Mouse (Mus musculus): ENCODE measurements around the gene Ank2. TPM values are rescaled to one million over a fixed set of nuclear protein-coding genes. Genes with fewer than 3 reads are reported as not detected.

Ank2 gene
- total RNA-seq, 2 experiments from 2014 or later = 0.50 TPM; not detected in 1

- ATAC-seq (replicated peaks; ENCODE audit: poor library complexity) = no peak
Measured at GRCm38 (mm10) chr3:127071471-127071870, 427.7 kb downstream of the Ank2 start.

DNA sequence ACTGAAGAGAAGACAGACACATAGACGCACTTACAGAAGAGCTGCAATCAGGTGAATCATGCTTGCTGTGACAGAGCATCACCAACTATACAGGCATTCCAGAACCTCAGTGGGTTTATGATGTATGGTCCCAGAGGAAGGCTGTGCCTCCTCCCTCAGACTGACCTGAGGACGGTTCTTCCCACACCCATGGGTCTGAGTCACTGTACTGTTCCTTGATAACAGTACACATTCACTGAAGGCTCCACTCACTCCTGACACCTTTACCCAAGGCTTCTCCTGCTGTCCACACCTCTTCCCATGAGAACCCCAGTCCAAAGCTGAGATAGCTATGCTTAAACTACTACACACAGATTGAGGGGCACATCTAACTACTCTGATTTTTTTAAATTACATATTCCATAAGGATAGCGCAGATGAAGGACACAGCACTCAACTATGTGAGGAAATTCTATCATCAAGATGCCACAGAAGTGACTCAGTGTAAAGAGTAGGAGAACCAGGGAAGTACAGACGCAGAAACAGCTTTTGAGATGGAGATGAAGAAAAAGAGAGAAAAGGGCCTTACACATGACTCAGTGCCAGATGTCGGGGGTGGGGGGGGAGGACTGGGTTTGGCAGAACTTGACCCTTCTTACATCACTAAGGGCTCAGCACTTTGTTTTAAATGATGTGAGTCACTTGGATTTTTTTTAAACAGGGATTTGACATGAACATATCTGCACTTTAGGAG is 435.3 kb downstream of the Ank2 start:
- no peak for ATAC-seq (replicated peaks; ENCODE audit: poor library complexity)

DNA sequence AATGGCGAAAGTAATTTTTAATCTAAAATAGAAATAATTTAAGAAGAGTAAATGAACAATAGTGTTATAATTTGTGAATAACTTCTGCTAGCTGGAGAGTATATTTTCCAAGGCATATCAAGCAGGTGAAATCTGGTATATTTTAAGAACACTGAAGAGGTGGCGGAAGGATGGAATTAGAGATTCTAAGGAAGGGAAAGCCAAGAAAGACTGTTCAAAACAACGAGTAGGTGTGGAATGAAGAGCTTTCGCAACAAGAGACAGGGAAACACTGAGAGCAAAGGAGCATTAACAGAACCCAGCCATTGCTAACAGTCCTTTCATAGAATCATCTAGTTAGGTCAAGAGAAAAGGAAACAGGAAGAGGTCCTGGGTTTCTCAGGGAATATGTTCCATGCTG is 439.5 kb downstream of the Ank2 start:
- ATAC-seq (replicated peaks; ENCODE audit: poor library complexity) = no peak

DNA sequence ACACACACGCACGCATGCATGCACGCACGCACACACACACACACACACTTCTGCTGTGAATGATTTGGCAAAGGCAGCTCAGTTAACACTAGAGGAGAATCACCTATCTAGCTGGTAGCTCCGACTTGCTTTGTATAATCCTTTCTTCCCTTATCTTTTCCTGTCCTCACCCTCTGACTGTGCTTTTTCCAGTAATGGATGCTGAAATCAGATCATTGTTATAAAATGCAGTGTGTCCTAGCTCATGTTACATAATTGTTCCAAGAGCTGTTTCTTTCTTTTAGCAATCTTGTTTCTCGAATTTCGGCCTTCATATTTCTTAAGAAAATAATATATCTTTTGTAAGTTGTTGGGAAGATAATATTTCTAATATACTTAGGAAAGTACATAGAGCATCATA is 457.9 kb downstream of the Ank2 start:
- no peak for ATAC-seq (replicated peaks; ENCODE audit: poor library complexity)

DNA sequence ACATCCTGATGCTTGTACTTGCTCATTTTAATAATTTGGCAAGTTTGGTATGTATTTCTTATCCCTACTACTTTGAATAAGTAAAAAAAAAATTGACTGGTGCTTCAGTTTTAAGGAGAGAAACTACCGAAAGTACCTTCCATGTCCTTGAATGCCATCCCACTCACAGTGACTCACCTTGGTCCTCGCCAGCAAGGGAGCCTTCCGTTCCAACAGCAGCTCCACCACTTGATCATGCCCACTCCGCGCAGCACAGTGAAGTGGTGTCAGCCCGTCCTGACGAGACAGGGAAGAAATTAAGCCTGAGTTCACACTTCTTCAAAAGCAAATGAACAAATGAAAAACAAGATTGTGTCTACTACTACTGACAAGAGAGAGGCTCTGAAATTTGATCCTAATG is 460.6 kb downstream of the Ank2 start:
- no peak for ATAC-seq (replicated peaks; ENCODE audit: poor library complexity)

DNA sequence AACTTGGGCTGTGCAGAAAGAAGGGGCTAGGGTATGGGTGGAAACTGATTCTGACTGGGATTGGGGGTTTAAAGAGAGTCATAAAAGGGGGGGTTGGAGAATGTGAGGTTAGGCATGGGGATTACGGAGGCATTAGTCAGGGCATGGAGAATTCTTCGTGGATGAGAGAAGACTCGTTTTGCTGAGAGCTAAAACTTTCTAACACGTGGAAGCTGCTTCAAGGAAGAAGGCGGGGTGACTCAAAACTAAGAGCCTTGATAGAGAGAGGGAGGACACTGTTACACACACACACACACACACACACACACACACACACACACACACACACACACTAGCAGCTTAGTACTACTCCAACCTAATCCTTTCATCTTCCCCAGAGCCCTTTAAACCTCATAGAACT is 463.0 kb downstream of the Ank2 start:
- ATAC-seq (replicated peaks; ENCODE audit: poor library complexity) = no peak

- peak; percentile 85 for ATAC-seq (replicated peaks; ENCODE audit: poor library complexity)
Measured at GRCm38 (mm10) chr3:127035540-127035939, 463.6 kb downstream of the Ank2 start.

DNA sequence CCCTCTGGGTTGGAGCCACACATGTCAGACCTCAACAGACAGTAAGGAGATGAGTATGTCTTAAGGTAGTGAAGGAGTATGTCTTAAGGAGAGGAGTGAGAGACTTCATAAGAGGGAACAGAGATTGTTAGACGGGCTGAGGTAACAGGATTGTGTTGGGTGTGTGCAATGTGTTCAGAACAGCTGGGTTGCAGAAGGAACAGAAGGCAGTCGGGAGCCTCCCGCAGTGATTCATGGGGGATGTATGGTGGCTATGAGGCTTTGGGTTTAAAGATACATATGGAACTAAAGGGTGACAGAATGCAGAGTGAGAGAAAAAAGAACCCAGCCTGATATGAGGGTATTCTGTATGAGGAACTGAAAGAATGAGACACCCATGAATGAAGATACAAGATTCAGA is 464.2 kb downstream of the Ank2 start:
- peak; percentile 18; the same call in 1 of the 2 replicates for ATAC-seq (replicated peaks; ENCODE audit: poor library complexity)

GRCm38 (mm10) chr3:127023992-127024391 is 475.2 kb downstream of the Ank2 start:
- no peak for ATAC-seq (replicated peaks; ENCODE audit: poor library complexity)

DNA sequence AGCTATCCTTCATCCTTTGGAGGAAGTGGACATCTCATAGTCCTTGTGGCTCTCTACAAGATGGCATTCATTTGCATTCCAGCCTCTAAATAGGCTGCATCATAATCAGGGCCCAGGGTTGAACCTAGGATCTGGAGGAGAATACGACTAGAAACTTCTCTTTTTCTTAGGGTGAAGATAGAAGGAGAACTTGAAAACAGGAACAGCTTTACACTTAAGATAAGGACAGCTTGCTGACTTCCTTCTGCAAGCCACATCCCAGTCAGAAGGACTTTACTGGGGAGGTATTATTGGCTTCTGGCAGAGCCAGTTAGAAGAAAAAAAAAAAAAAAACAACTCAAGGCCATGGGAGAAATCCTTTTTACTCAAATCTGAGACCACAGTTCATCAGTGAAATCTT is 479.0 kb downstream of the Ank2 start:
- peak; percentile 91 for ATAC-seq (replicated peaks; ENCODE audit: poor library complexity)

DNA sequence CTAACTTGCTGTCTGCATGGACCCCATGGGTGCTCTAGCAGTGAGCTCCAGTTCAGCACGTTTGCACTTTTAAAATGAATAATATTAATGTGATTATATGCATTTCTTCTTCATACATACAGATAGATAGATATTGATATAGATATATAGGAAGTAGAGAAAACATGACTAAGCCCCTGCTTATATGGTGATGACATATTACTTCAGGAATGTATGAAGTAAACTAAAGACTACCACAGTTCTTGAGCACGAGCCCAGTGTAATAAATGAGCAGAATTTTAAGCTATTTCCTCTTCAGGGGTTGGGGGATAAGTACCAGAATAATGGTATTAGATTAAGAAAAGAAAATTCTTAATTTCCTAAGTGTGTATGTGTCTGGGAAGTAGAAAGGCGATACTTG is 479.4 kb downstream of the Ank2 start:
- 0 out of 2 replicates have a peak, but pooled peaks have one; percentile 5 for ATAC-seq (replicated peaks; ENCODE audit: poor library complexity)

DNA sequence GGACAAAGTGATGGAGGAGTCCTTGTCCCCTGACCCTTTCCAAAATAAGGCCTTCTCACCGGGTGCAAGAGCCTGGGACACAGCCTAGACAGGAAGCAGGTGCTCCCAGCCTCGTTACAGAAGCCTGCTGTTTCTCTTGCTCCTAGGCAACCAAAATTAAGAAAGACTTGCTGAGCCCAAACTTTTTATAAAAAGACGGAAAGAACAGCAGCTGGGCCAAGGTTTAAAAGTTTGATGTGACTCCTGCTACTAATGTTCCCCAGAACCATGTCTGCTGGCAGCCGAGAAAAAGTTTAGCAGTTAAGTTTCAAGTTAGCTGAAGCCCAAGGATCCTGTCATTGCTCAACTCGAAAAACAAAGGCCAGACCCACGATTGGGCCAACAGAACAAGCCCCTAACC is 480.0 kb downstream of the Ank2 start:
- ATAC-seq (replicated peaks; ENCODE audit: poor library complexity) = peak; percentile 42; the same call in 1 of the 2 replicates

GRCm38 (mm10) chr3:127017523-127017922 is 481.6 kb downstream of the Ank2 start:
- ATAC-seq (replicated peaks; ENCODE audit: poor library complexity) = no peak

DNA sequence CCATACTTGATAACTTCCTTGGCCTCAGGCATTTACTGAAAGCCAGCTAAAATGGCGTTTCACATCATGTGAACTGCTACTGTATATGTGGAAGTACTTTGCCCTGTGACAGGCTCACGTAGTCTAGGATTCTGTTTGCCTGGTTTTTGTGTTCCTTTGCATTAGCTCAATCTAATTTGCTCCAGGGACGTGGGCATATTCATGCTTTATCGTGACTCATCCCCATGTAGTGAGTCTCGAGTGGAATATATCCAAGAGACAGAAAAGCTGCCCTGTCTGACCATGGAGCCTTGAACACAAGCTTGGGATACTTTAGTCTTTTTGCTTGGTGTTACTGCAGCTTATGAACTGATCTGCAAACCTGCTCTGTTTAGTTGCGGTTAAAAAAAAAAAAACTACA is 483.6 kb downstream of the Ank2 start:
- no peak for ATAC-seq (replicated peaks; ENCODE audit: poor library complexity)

DNA sequence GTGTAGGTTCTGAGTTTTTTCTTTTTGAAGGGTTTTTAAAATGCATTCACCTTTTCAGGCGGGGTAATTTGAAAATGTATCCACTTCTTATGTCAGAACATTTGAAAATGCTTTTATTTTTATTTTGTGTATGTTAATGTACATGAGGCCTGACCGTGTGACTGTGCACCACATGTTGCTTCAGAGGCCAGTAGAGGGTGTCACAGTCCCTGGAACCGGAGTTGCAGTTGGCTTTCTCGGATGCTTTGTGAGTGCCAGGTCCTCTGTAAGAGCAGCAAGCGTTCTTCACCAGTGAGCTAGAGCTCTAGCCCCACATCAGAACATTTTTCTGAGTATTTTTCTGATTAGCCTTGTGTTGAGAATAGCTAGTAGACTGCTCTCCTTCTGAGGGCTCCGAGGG is 484.0 kb downstream of the Ank2 start:
- ATAC-seq (replicated peaks; ENCODE audit: poor library complexity) = no peak

GRCm38 (mm10) chr3:127013976-127014375 is 485.2 kb downstream of the Ank2 start:
- ATAC-seq (replicated peaks; ENCODE audit: poor library complexity) = no peak

- ATAC-seq (replicated peaks; ENCODE audit: poor library complexity) = peak; percentile 89
Measured at GRCm38 (mm10) chr3:127012525-127012924, 486.6 kb downstream of the Ank2 start.

- ATAC-seq (replicated peaks; ENCODE audit: poor library complexity) = no peak
Measured at GRCm38 (mm10) chr3:127005898-127006673, 493.1 kb downstream of the Ank2 start.

GRCm38 (mm10) chr3:127004860-127005633 is 494.1 kb downstream of the Ank2 start:
- 0 out of 2 replicates have a peak, but pooled peaks have one; percentile 42 for ATAC-seq (replicated peaks; ENCODE audit: poor library complexity)

GRCm38 (mm10) chr3:127003946-127004345 is 495.2 kb downstream of the Ank2 start:
- ATAC-seq (replicated peaks; ENCODE audit: poor library complexity) = no peak

DNA sequence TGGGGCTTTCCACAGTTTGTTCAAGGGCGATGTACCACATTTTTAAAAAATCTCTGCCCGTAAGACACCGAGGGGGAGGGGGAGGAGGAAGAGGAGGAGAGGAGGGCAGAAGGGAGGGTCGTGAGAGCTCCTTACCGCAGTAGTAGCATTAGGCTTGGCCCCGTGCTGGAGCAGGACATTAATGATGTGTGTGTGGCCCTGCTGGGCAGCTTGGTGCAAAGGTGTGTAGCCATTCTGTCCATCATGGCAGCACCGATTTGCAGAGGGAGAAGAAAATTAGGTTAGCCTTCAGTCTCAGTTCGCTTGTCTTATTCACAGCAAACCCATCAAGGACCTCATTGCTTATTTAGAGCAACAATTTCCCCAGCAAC is 500.4 kb downstream of the Ank2 start:
- ATAC-seq (replicated peaks; ENCODE audit: poor library complexity) = no peak

Data from megakaryocyte progenitor cell, adult 5-6 weeks (primary cell).